Mouse (Mus musculus) CH12.LX (cell line): ENCODE results near the gene Ttn. TPM values are rescaled to one million over a fixed set of nuclear protein-coding genes. Genes with fewer than 3 reads are reported as not detected.

Source experiments
- DNase-seq: peaks from one replicate; pipeline ENCODE4 v3.0.0-alpha.2; 2013; ENCODE audit errors: extremely low read depth
- H3K27ac ChIP-seq: 2 replicates; pipeline ENCODE4 v1.5.1; 2012; ENCODE audit warnings: low read depth, mild to moderate bottlenecking, control low read depth, moderate library complexity; ENCODE audit not compliant: insufficient read depth
- H3K27me3 ChIP-seq: replicated peaks from 2 replicates; pipeline ENCODE3; 2012; ENCODE audit warnings: inconsistent platforms
- H3K36me3 ChIP-seq, 2 experiments: replicated peaks in 1 of 2; 2 replicates each; pipeline versions ENCODE3 to v1.6.1; 2012; ENCODE audit warnings: inconsistent platforms in 1 of 2, low read length in 1 of 2, mild to moderate bottlenecking in 1 of 2, mixed read lengths in 1 of 2, moderate library complexity in 1 of 2; ENCODE audit not compliant: control insufficient read depth in 1 of 2, insufficient read depth in 1 of 2
- H3K4me1 ChIP-seq, 2 experiments: 2 replicates each; pipeline ENCODE4 v1.6.1; 2012; ENCODE audit warnings: inconsistent platforms in 1 of 2, moderate library complexity in 1 of 2; ENCODE audit not compliant: insufficient read depth in 2 of 2, control insufficient read depth in 1 of 2
- H3K4me2 ChIP-seq: 2 replicates; pipeline ENCODE4 v1.6.1; 2012; ENCODE audit warnings: low read depth, mild to moderate bottlenecking, control low read depth; ENCODE audit not compliant: poor library complexity, insufficient read depth, severe bottlenecking
- H3K4me3 ChIP-seq, 3 experiments: fragments of 150-350 bp in 1 of 3; sonication (generic) in 1 of 3; replicated peaks in 1 of 3; 2 replicates each; pipeline versions ENCODE3 to v1.5.1; 2011 to 2012; ENCODE audit warnings: low read depth in 2 of 3, low read length in 2 of 3, mild to moderate bottlenecking in 2 of 3, moderate library complexity in 2 of 3, control low read depth in 1 of 3, improper control_type of control experiment in 1 of 3, inconsistent platforms in 1 of 3, mixed read lengths in 1 of 3; ENCODE audit not compliant: poor library complexity in 1 of 3
- H3K79me2 ChIP-seq: replicated peaks from 2 replicates; pipeline ENCODE4 v1.6.1; 2012; ENCODE audit warnings: mild to moderate bottlenecking, moderate library complexity; ENCODE audit not compliant: control insufficient read depth, poor library complexity, insufficient read depth, severe bottlenecking; ENCODE audit errors: extremely low read depth
- H3K9ac ChIP-seq: 2 replicates; pipeline ENCODE4 v1.6.1; 2012; ENCODE audit warnings: low read depth, mild to moderate bottlenecking, control low read depth, moderate library complexity; ENCODE audit not compliant: insufficient read depth
- H3K9me3 ChIP-seq: replicated peaks from 2 replicates; pipeline ENCODE3; 2012; ENCODE audit warnings: low read length, inconsistent platforms, mixed read lengths
- CHD2 ChIP-seq: IDR thresholded peaks from 2 replicates; pipeline ENCODE4 v1.6.1; 2011; ENCODE audit warnings: low read length, improper control_type of control experiment
- CTCF ChIP-seq, 2 experiments: IDR thresholded peaks in 1 of 2; conservative IDR thresholded peaks in 1 of 2; 2 replicates each; pipeline ENCODE4 v1.5.1; 2011 to 2012; ENCODE audit warnings: low read depth in 2 of 2, low read length in 2 of 2, improper control_type of control experiment in 1 of 2, inconsistent platforms in 1 of 2, mild to moderate bottlenecking in 1 of 2, moderate library complexity in 1 of 2
- GABPA ChIP-seq: IDR thresholded peaks from 2 replicates; pipeline ENCODE4 v1.6.1; 2012; ENCODE audit warnings: low read depth, low read length, improper control_type of control experiment, inconsistent platforms; ENCODE audit not compliant: insufficient replicate concordance
- JUN ChIP-seq: IDR thresholded peaks from 2 replicates; pipeline ENCODE4 v1.6.1; 2011; ENCODE audit warnings: low read depth, mild to moderate bottlenecking, low read length, improper control_type of control experiment, moderate library complexity; ENCODE audit not compliant: insufficient read depth
- MAFK ChIP-seq: IDR thresholded peaks from 2 replicates; pipeline ENCODE4 v1.6.1; 2011; ENCODE audit warnings: low read length, improper control_type of control experiment; ENCODE audit not compliant: insufficient replicate concordance
- MXI1 ChIP-seq: IDR thresholded peaks from 2 replicates; pipeline ENCODE4 v1.6.1; 2011; ENCODE audit warnings: mild to moderate bottlenecking, low read depth, low read length, improper control_type of control experiment
- MYC ChIP-seq: IDR thresholded peaks from 2 replicates; pipeline ENCODE4 v1.6.1; 2011; ENCODE audit warnings: low read depth, mild to moderate bottlenecking, improper control_type of control experiment, low read length
- NRF1 ChIP-seq: IDR thresholded peaks from 2 replicates; pipeline ENCODE4 v1.6.1; 2014; ENCODE audit warnings: low read depth, mild to moderate bottlenecking, inconsistent platforms, low read length, improper control_type of control experiment, moderate library complexity
- POLR2AphosphoS2 ChIP-seq: IDR thresholded peaks from 2 replicates; pipeline ENCODE4 v1.6.1; 2011; ENCODE audit warnings: low read depth, low read length, improper control_type of control experiment
- RAD21 ChIP-seq: IDR thresholded peaks from 2 replicates; pipeline ENCODE4 v1.6.1; 2011; ENCODE audit warnings: low read depth, mild to moderate bottlenecking, low read length, improper control_type of control experiment, moderate library complexity
- RCOR1 ChIP-seq: conservative IDR thresholded peaks from 2 replicates; pipeline ENCODE4 v1.6.1; 2012; ENCODE audit warnings: low read depth, mild to moderate bottlenecking, inconsistent platforms, low read length, improper control_type of control experiment
- TBP ChIP-seq: conservative IDR thresholded peaks from 2 replicates; pipeline ENCODE4 v1.6.1; 2011; ENCODE audit warnings: low read depth, low read length, improper control_type of control experiment
- TCF12 ChIP-seq: IDR thresholded peaks from 2 replicates; pipeline ENCODE4 v1.6.1; 2014; ENCODE audit warnings: low read depth, mild to moderate bottlenecking, inconsistent platforms, low read length, improper control_type of control experiment
- ZC3H11A ChIP-seq: IDR thresholded peaks from 2 replicates; pipeline ENCODE4 v1.6.1; 2012; ENCODE audit warnings: low read depth, mild to moderate bottlenecking, inconsistent platforms, low read length, improper control_type of control experiment
- ZKSCAN1 ChIP-seq: IDR thresholded peaks from 2 replicates; pipeline ENCODE4 v1.6.1; 2012; ENCODE audit warnings: low read depth, inconsistent platforms, low read length, improper control_type of control experiment, borderline replicate concordance
- ZNF384 ChIP-seq: IDR thresholded peaks from 2 replicates; pipeline ENCODE4 v1.6.1; 2012; ENCODE audit warnings: low read depth, low read length, improper control_type of control experiment, inconsistent platforms
- dilution Hi-C: fragments of 300-500 bp; cut with MboI; formaldehyde crosslinking; loops from 2 replicates; pipeline ENCODE4 v1.14.3; 2020; ENCODE audit warnings: low sequenced_read_pairs; ENCODE audit not compliant: extremely low pct_unique_long_range_greater_than_20kb, extremely low pct_ligation_motif_present
- in situ Hi-C: fragments of 300-500 bp; cut with MboI; formaldehyde crosslinking; loops from 3 replicates; pipeline ENCODE4 v1.14.3; 2019; ENCODE audit warnings: low sequenced_read_pairs, low pct_ligation_motif_present, low pct_unique_long_range_greater_than_20kb, mixed read lengths
- polyA plus RNA-seq: library from polyadenylated mRNA; unstranded; fragments of >175 nt; gene quantifications from 2 replicates; pipeline ENCODE4 v1.2.1, GENCODE M21; 2012; ENCODE audit warnings: low read depth; ENCODE audit not compliant: insufficient read length
- total RNA-seq, 2 experiments: library from RNA; depleted of rRNA; stranded (reverse); fragments of 300-350 nt in 1 of 2; fragments of >200 nt in 1 of 2; gene quantifications; 2 replicates each; pipeline ENCODE4 v1.2.3; 2012 to 2014

Gene Ttn
- total and polyA plus RNA-seq, 3 experiments: 0.23 to 4.2 (median 0.60) TPM

GRCm38 (mm10) chr2:76817796-76818195 lies 164.6 kb downstream of the Ttn start:
- Histone ChIP-seq H3K79me2 (0 out of 2 replicates have a peak, but pooled peaks cover 3% of the 10 kb centered on the region), H3K36me3 (no peaks in the 10 kb centered on the region), H3K9me3 (no peaks in the 10 kb centered on the region), H3K4me1 (peaks cover 8 to 28% of the 10 kb centered on the region in 2 experiments; a peak in 3 of 4 replicates), H3K9ac (no peak overlapping the region), H3K27ac (no peak overlapping the region), H3K27me3 (no peaks in the 10 kb centered on the region), H3K4me3 (no peak overlapping the region), H3K4me2 (no peak overlapping the region)
- in situ Hi-C loops (no loop called here), dilution Hi-C loops (no loop called here)
- no peak for TF ChIP-seq NRF1
- TF ChIP-seq CHD2: no peak
- no peak for DNase-seq

DNA sequence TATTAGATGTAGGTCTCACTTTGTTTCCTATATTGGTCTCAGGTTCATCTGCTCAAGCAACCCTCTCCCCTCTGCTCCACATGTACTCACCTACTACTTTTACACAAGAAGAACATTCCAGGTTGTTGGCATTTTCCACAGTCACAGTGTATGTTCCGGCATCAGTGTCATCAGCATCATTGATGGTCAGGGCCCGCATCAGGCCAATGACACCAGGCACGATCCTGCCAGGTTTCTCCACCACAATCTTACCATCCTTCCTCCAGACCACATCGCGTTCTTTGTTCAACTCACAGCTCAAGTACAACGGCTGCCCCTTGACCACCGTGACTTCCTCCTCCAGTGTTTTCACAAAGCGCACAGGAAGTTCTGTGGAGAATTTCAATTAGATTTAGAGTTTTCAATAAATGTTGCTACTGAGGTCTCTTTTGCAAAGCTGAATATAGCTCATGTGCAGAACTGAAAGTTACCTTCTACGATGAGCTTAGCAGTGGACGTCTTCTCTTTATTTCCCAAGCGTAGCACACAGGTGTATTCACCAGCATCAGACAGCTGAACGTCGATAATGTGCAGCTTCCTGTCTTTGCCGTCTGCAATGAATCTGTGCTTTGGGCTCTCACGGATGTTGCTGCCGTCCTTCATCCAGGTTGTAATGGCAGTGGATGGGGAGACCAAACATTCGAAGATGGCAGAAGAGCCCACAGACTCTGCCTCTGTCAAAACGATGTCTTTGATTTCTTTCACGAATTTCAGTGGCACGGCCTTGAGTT lies 168.1 kb downstream of the Ttn start:
- in situ Hi-C loops: no loop called here
- H3K79me2 ChIP-seq: 0 out of 2 replicates have a peak, but pooled peaks cover 3% of the 10 kb centered on the region
- H3K9ac ChIP-seq: peak overlapping the region; percentile 72
- H3K4me3 ChIP-seq: peak overlapping the region in 2 of 3 experiments; percentile 4 to 55
- peaks cover 3 to 18% of the 10 kb centered on the region in 2 experiments for H3K36me3 ChIP-seq
- TF ChIP-seq MXI1: 0 out of 2 replicates have a peak, but pooled peaks have one; percentile 39
- no peak for TF ChIP-seq ZC3H11A
- peak overlapping the region; percentile 64 for H3K27ac ChIP-seq
- dilution Hi-C loops: no loop called here
- H3K4me2 ChIP-seq: peak overlapping the region; percentile 64
- DNase-seq: no peak
- no peaks in the 10 kb centered on the region for H3K27me3 ChIP-seq
- no peaks in the 10 kb centered on the region for H3K9me3 ChIP-seq
- H3K4me1 ChIP-seq: peaks cover 8 to 14% of the 10 kb centered on the region in 2 experiments; a peak in 3 of 4 replicates

DNA sequence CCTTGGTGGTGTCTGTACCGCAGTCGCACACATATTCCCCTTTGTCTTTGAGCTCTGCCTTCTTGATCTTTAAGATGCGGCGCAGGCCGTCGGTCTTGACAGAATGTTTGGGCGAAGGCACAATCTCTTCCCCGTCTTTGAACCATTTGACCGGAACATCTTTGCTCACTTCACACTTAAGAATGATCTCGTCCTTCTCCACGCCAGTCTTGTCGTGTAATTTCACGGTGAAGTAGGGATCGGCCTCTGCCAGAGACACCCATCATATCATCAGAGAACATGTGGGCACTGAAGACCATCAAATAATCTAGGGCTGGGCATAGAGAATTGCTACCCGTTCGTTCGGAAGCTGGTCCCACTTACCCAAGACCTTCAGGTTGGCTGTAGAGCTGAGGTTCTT lies 171.2 kb downstream of the Ttn start:
- TF ChIP-seq TCF12: no peak
- no peak for TF ChIP-seq JUN
- TF ChIP-seq RAD21: no peak
- no peak for TF ChIP-seq TBP
- no peak for TF ChIP-seq ZKSCAN1
- no peak for TF ChIP-seq CTCF (conservative IDR thresholded peaks at IDR 0.05 in 1 of 2, IDR thresholded peaks at IDR 0.05 in 1 of 2; ENCODE audit: low read depth in 2 of 2, low read length in 2 of 2)
- TF ChIP-seq RCOR1: no peak
- no peak for TF ChIP-seq MAFK
- no peak for TF ChIP-seq POLR2AphosphoS2
- TF ChIP-seq MYC: no peak
- TF ChIP-seq GABPA: no peak
- no peak for TF ChIP-seq ZNF384
- TF ChIP-seq, all 38 proteins: peak for 0
- DNase-seq: no peak
- Histone ChIP-seq H3K27ac (no peak overlapping the region), H3K27me3 (no peaks in the 10 kb centered on the region), H3K9me3 (no peaks in the 10 kb centered on the region), H3K4me2 (no peak overlapping the region), H3K4me1 (peaks cover 5 to 23% of the 10 kb centered on the region in 2 experiments; a peak in 3 of 4 replicates), H3K36me3 (peaks cover 3 to 19% of the 10 kb centered on the region in 2 experiments), H3K79me2 (no peaks in the 10 kb centered on the region; the same call in 1 of the 2 replicates), H3K4me3 (no peak overlapping the region), H3K9ac (no peak overlapping the region)
- in situ Hi-C loops: no loop called here
- dilution Hi-C loops: no loop called here
